Mouse (Mus musculus) neural tube, embryonic 13.5 days (tissue): ENCODE data around the gene Efna5. TPM values are rescaled to one million over a fixed set of nuclear protein-coding genes. Genes with fewer than 3 reads are reported as not detected.

Experiments used
- ATAC-seq: fragments of 200-750 bp; cut with Nextera tagmentation; 2 replicates; pipeline ENCODE4 v1.8.0; 2017; ENCODE audit warnings: low read depth, mild to moderate bottlenecking, moderate TSS enrichment, moderate library complexity
- H3K27ac ChIP-seq: fragments of 300-500 bp; sonication (generic); replicated peaks from 2 replicates; pipeline ENCODE4 v1.5.1; 2015; ENCODE audit warnings: moderate library complexity, mild to moderate bottlenecking, inconsistent platforms
- H3K27me3 ChIP-seq: fragments of 300-500 bp; sonication (generic); 2 replicates; pipeline ENCODE4 v1.6.1; 2015; ENCODE audit warnings: mild to moderate bottlenecking, inconsistent platforms
- H3K36me3 ChIP-seq: fragments of 300-500 bp; sonication (generic); 2 replicates; pipeline ENCODE4 v1.6.1; 2015; ENCODE audit warnings: mild to moderate bottlenecking, inconsistent platforms
- H3K4me1 ChIP-seq: fragments of 300-500 bp; sonication (generic); replicated peaks from 2 replicates; pipeline ENCODE4 v1.6.1; 2015; ENCODE audit warnings: inconsistent platforms
- H3K4me2 ChIP-seq: fragments of 300-500 bp; sonication (generic); 2 replicates; pipeline ENCODE4 v1.6.1; 2015; ENCODE audit warnings: inconsistent platforms, mild to moderate bottlenecking, moderate library complexity
- H3K4me3 ChIP-seq: fragments of 300-500 bp; sonication (generic); 2 replicates; pipeline ENCODE4 v1.5.1; 2015; ENCODE audit warnings: mild to moderate bottlenecking, inconsistent platforms
- H3K9ac ChIP-seq: fragments of 300-500 bp; sonication (generic); 2 replicates; pipeline ENCODE4 v1.6.1; 2015; ENCODE audit warnings: moderate library complexity, mild to moderate bottlenecking, inconsistent platforms
- H3K9me3 ChIP-seq: fragments of 300-500 bp; sonication (generic); 2 replicates; pipeline ENCODE4 v1.6.1; 2016; ENCODE audit warnings: inconsistent platforms
- WGBS: fragments of 180-500 bp; shearing (Covaris S2); methylation state at CpG from one replicate; pipeline ENCODE4 v1.1.7; 2015; 5-methylcytosine and 5-hydroxymethylcytosine counted together
- polyA plus RNA-seq: library from polyadenylated mRNA; unstranded; fragments of >200 nt; fragmentation: Nextera tagmentation; extraction: Ambion mirVana; gene quantifications from 2 replicates; pipeline ENCODE4 v1.2.1, GENCODE M21; 2015

Efna5 gene
- polyA plus RNA-seq, 1 experiment from 2014 or later: 59.0 TPM

GRCm38 (mm10) chr17:62680737-62681136 is 200.4 kb downstream of the Efna5 start:
- 82% methylated on average over 1 of the region's 1 CpGs for WGBS
- no peak for ATAC-seq

GRCm38 (mm10) chr17:62676832-62677231 is 204.3 kb downstream of the Efna5 start:
- H3K4me1 ChIP-seq: peaks cover 5% of the 10 kb centered on the region
- no peak overlapping the region for H3K9ac ChIP-seq
- H3K4me3 ChIP-seq: no peak overlapping the region
- no peaks in the 10 kb centered on the region for H3K9me3 ChIP-seq
- no peaks in the 10 kb centered on the region for H3K36me3 ChIP-seq
- ATAC-seq: no peak
- H3K27me3 ChIP-seq: no peaks in the 10 kb centered on the region
- no peak overlapping the region for H3K4me2 ChIP-seq
- 87% methylated on average over 6 of the region's 6 CpGs for WGBS
- no peak overlapping the region for H3K27ac ChIP-seq

More at GRCm38 (mm10) chr17:62680737-62681136, 200.4 kb downstream of the Efna5 start:
- Histone ChIP-seq H3K4me1 (no peaks in the 10 kb centered on the region), H3K9me3 (no peaks in the 10 kb centered on the region), H3K9ac (no peak overlapping the region), H3K27me3 (no peaks in the 10 kb centered on the region), H3K36me3 (no peaks in the 10 kb centered on the region), H3K27ac (no peak overlapping the region), H3K4me3 (no peak overlapping the region), H3K4me2 (no peak overlapping the region)

- WGBS: 78% methylated on average over 6 of the region's 6 CpGs
- Histone ChIP-seq H3K27me3 (no peaks in the 10 kb centered on the region), H3K27ac (no peak overlapping the region), H3K36me3 (no peaks in the 10 kb centered on the region), H3K9ac (no peak overlapping the region), H3K4me1 (peaks cover 5% of the 10 kb centered on the region), H3K4me3 (no peak overlapping the region), H3K9me3 (no peaks in the 10 kb centered on the region), H3K4me2 (no peak overlapping the region)
- ATAC-seq: no peak
These were observed 204.7 kb downstream of the Efna5 start for GRCm38 (mm10) chr17:62676409-62676808.

GRCm38 (mm10) chr17:62675811-62676255 is 205.3 kb downstream of the Efna5 start:
- Histone ChIP-seq H3K27ac (no peak overlapping the region), H3K27me3 (no peaks in the 10 kb centered on the region), H3K9ac (no peak overlapping the region), H3K4me3 (no peak overlapping the region), H3K4me1 (peaks cover 5% of the 10 kb centered on the region), H3K36me3 (no peaks in the 10 kb centered on the region), H3K9me3 (no peaks in the 10 kb centered on the region), H3K4me2 (no peak overlapping the region)
- 71% methylated on average over 5 of the region's 5 CpGs for WGBS
- no peak for ATAC-seq

GRCm38 (mm10) chr17:62672068-62672467 is 209.0 kb downstream of the Efna5 start:
- Histone ChIP-seq H3K9ac (no peak overlapping the region), H3K27me3 (no peaks in the 10 kb centered on the region), H3K4me3 (no peak overlapping the region), H3K4me2 (no peak overlapping the region), H3K27ac (no peak overlapping the region), H3K36me3 (no peaks in the 10 kb centered on the region), H3K4me1 (peaks cover 5% of the 10 kb centered on the region), H3K9me3 (no peaks in the 10 kb centered on the region)
- 76% methylated on average over 8 of the region's 8 CpGs for WGBS
- ATAC-seq: no peak

GRCm38 (mm10) chr17:62666761-62667160 is 214.4 kb downstream of the Efna5 start:
- H3K9ac ChIP-seq: no peak overlapping the region
- no peak overlapping the region for H3K27ac ChIP-seq
- 67% methylated on average over 6 of the region's 6 CpGs for WGBS
- no peaks in the 10 kb centered on the region for H3K27me3 ChIP-seq
- no peak overlapping the region for H3K4me3 ChIP-seq
- no peak for ATAC-seq
- no peak overlapping the region for H3K4me2 ChIP-seq
- H3K4me1 ChIP-seq: peaks cover 16% of the 10 kb centered on the region
- no peaks in the 10 kb centered on the region for H3K36me3 ChIP-seq
- H3K9me3 ChIP-seq: no peaks in the 10 kb centered on the region

GRCm38 (mm10) chr17:62665823-62666222 is 215.3 kb downstream of the Efna5 start:
- Histone ChIP-seq H3K4me1 (peaks cover 25% of the 10 kb centered on the region), H3K9me3 (no peaks in the 10 kb centered on the region), H3K4me3 (no peak overlapping the region), H3K27ac (no peak overlapping the region), H3K27me3 (no peaks in the 10 kb centered on the region), H3K36me3 (no peaks in the 10 kb centered on the region), H3K9ac (no peak overlapping the region), H3K4me2 (no peak overlapping the region)
- WGBS: 87% methylated on average over 7 of the region's 7 CpGs
- no peak for ATAC-seq

GRCm38 (mm10) chr17:62664709-62665108 is 216.4 kb downstream of the Efna5 start:
- no peaks in the 10 kb centered on the region for H3K9me3 ChIP-seq
- H3K27me3 ChIP-seq: no peaks in the 10 kb centered on the region
- H3K4me2 ChIP-seq: no peak overlapping the region
- no peak overlapping the region for H3K4me3 ChIP-seq
- H3K27ac ChIP-seq: no peak overlapping the region
- H3K4me1 ChIP-seq: peaks cover 36% of the 10 kb centered on the region
- H3K36me3 ChIP-seq: no peaks in the 10 kb centered on the region
- ATAC-seq: no peak
- 36% methylated on average over 2 of the region's 2 CpGs for WGBS
- no peak overlapping the region for H3K9ac ChIP-seq

- no peak for ATAC-seq
- Histone ChIP-seq H3K4me3 (no peak overlapping the region), H3K4me2 (no peak overlapping the region), H3K27ac (no peak overlapping the region), H3K4me1 (peaks cover 63% of the 10 kb centered on the region), H3K9ac (no peak overlapping the region), H3K9me3 (no peaks in the 10 kb centered on the region), H3K27me3 (no peaks in the 10 kb centered on the region), H3K36me3 (no peaks in the 10 kb centered on the region)
- WGBS: 53% methylated on average over 7 of the region's 7 CpGs
These were observed 219.3 kb downstream of the Efna5 start for GRCm38 (mm10) chr17:62661801-62662200.

GRCm38 (mm10) chr17:62659501-62660175 is 221.5 kb downstream of the Efna5 start:
- ATAC-seq: peak; percentile 93
- no peaks in the 10 kb centered on the region for H3K36me3 ChIP-seq
- H3K27ac ChIP-seq: peak overlapping the region; percentile 85
- 38% methylated on average over 14 of the region's 14 CpGs for WGBS
- H3K4me3 ChIP-seq: no peak overlapping the region
- peak overlapping the region; percentile 36 for H3K4me2 ChIP-seq
- H3K27me3 ChIP-seq: no peaks in the 10 kb centered on the region
- peak overlapping the region; percentile 18 for H3K9ac ChIP-seq
- H3K9me3 ChIP-seq: no peaks in the 10 kb centered on the region
- H3K4me1 ChIP-seq: peaks cover 65% of the 10 kb centered on the region

- Histone ChIP-seq H3K27ac (no peak overlapping the region), H3K9ac (no peak overlapping the region), H3K36me3 (no peaks in the 10 kb centered on the region), H3K4me2 (no peak overlapping the region), H3K9me3 (no peaks in the 10 kb centered on the region), H3K27me3 (no peaks in the 10 kb centered on the region), H3K4me1 (peaks cover 64% of the 10 kb centered on the region), H3K4me3 (no peak overlapping the region)
- ATAC-seq: no peak
- WGBS: 43% methylated on average over 12 of the region's 12 CpGs
These were observed 223.1 kb downstream of the Efna5 start for GRCm38 (mm10) chr17:62657832-62658630.

GRCm38 (mm10) chr17:62657051-62657450 is 224.1 kb downstream of the Efna5 start:
- ATAC-seq: no peak
- Histone ChIP-seq H3K4me3 (no peak overlapping the region), H3K27me3 (no peaks in the 10 kb centered on the region), H3K9ac (no peak overlapping the region), H3K4me2 (no peak overlapping the region), H3K36me3 (no peaks in the 10 kb centered on the region), H3K4me1 (peaks cover 72% of the 10 kb centered on the region), H3K27ac (no peak overlapping the region), H3K9me3 (no peaks in the 10 kb centered on the region)
- WGBS: 85% methylated on average over 7 of the region's 7 CpGs
